Mouse (Mus musculus) cerebellum, postnatal 10 days (tissue): Measurements from ENCODE around the gene Atp7b.

Experiments
- DNase-seq, 2 experiments: peaks; one replicate each; pipeline ENCODE4 v3.0.0; 2021; ENCODE audit warnings: mixed read lengths in 2 of 2

Atp7b gene

GRCm38 (mm10) chr8:22059821-22060445 is at the start of gene Atp7b:
Gene Atp7b (minus strand): TSS chr8:22060305.
- DNase-seq = no peak

GRCm38 (mm10) chr8:22107020-22107419 is 46.9 kb upstream of the Atp7b start:
- DNase-seq = no peak

DNA sequence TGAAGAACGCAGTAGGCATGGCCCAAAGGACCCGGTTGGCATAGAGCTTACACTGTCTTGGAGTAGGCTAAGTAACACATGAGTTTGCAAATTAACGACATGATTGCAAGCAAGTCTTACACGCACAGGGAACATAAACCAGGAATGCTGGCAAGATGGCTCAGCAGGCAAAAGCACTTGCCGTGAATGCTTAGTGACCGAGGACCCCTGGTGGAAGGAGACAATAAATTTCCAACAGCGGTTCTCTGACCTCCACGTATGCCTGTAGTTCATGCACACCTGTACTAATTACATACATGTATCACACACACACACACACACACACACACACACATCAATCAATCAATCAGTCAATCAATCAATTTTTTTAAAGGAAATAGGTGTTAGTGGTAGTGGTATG is 31.5 kb upstream of the Atp7b start:
- peak; percentile 17 to 18 for DNase-seq

GRCm38 (mm10) chr8:22089226-22089625 is 29.1 kb upstream of the Atp7b start:
- DNase-seq = no peak

GRCm38 (mm10) chr8:22079313-22080007 is 19.4 kb upstream of the Atp7b start:
- DNase-seq = no peak

DNA sequence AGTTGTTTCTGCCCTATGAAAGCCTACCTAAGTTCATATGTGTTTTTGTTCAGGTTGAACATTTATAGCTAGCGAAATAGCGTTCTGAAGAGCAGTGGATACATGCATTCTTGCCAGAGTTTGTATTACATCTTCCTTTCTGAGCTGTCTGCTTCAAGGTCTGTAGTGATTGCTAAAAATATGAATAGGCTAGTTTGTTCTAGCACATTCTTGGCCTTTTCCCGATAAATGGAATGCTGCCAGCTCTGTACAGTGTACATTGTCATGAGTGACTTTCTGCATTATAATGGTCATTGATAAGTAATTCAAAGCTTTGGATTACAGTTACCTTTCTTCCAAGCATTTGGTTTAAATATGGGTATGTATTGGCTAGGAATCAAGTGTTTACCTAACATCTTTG is 1.0 kb upstream of the Atp7b start:
- peak; percentile 13 to 19 for DNase-seq

- DNase-seq = peak; percentile 98 to 99
Observed at GRCm38 (mm10) chr8:22060446-22060889, 363 bp upstream of the Atp7b start, which contains the start of gene Alg11. Gene Alg11 (plus strand): TSS chr8:22060721.

DNA sequence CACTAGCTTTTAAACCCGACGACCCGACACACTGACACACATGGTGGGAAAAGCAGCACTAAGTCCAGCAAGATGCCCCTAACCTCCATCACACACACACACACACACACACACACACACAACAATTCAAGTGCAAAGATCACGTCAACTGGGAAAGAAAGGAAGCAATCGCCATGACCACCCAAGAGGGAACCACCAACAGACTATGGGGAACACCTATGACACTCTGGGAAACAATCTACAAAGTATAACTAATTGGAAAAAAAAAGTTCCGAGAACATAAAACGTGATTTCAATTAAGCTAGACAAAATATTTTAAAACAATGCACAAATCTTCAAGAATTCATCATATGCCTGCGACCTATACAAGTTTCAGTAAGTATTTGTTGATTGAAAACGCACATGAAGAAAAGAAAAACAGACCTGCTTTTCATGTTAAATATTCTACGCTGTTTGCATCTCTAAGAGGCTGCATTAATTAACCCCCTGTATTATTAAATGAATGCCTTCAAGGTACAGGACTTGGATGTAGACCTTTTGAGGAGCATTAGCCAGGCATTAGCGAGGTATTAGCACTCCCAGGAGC is 859 bp downstream of the Atp7b start:
- peak in 1 of 2 experiments; percentile 4 for DNase-seq

DNA sequence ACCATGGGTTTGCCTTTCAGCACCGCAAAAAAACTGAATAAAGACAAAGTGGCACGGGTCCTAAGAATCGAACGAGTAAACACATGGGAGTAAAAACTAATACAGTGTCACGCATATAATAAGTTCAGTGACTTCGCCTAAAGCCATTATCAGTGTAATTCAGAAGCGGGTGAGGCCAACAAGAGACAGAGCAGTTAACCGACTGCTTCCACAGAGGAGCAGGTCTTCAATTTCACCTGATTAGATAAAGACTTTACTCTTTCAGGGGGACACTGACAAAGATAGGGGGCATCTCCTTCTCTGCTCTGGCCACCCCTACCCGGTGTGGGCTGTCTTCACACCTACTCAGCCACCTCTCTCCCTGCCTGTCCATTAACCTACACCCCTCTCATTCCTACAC is 1.7 kb downstream of the Atp7b start:
- no peak for DNase-seq

- DNase-seq = no peak
Observed at GRCm38 (mm10) chr8:22056850-22057249, 3.3 kb downstream of the Atp7b start.

- no peak for DNase-seq
Observed at GRCm38 (mm10) chr8:22055492-22055877, 4.6 kb downstream of the Atp7b start.

DNA sequence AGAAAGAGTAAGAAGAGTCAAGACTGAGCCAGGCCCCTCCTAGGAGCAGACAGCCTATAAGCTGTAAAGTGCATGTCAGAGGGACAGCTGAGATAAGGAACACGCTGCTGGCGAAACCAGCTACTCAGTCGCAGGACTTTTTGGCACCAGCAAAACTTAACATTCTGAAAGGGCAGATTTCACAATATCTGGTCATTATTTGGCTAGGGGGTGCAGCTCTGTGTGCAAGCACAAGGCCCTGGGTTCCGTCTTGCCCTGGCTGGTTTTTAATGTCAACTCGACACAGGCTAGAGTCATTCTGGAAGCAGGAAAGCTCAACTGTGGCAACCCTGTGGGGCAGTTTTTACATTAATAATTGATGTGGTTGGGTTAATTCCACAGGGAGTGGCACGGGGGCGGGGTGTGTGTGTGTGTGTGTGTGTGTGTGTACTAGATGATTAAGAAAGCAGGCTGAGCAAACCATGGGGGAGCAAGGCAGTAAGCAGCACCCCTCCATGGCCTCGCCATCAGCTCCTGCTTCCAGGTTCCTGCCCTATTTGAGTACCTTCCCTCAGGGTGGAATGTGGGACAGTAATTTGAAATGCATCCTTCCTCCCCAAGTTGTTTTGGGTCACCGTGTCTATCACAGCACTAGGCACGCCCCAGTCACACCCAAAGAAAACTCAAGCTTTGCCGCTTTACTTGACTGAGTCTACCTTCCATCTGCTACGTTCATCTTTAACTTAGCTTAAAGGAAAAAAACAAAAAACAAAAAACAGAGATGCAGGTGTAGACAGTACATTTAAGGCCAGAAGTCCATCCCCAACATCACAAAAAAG is 5.2 kb downstream of the Atp7b start:
- no peak for DNase-seq

- DNase-seq = peak; percentile 80 to 82
Observed at GRCm38 (mm10) chr8:22047699-22048464, 12.2 kb downstream of the Atp7b start.

GRCm38 (mm10) chr8:22043706-22044105 is 16.4 kb downstream of the Atp7b start:
- DNase-seq = no peak

- DNase-seq = no peak
Observed at GRCm38 (mm10) chr8:22042515-22042914, 17.6 kb downstream of the Atp7b start.

DNA sequence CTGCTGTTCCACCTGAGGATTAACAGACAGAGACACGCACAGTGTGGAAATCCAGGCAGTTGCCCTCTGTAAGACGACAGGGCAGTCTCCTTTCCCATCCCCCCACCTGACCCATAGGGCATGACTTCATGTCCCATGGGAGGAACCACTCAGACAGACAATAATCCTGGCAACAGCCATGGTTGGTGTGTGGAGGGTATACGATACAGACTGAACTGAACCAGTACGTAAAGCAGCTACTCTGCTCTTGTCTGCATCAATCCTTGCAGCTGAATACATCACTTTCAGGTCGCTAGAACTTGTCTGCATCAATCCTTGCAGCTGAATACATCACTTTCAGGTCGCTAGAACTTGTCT is 20.0 kb downstream of the Atp7b start:
- DNase-seq = no peak

- peak; percentile 8 to 9 for DNase-seq
Observed at GRCm38 (mm10) chr8:22039468-22040152, 20.5 kb downstream of the Atp7b start.

GRCm38 (mm10) chr8:22037022-22037421 is 23.1 kb downstream of the Atp7b start:
- DNase-seq = no peak

GRCm38 (mm10) chr8:22036137-22036536 is 24.0 kb downstream of the Atp7b start:
- DNase-seq = peak; percentile 11 to 23

GRCm38 (mm10) chr8:22030990-22031389 is 29.1 kb downstream of the Atp7b start:
- DNase-seq = no peak

DNA sequence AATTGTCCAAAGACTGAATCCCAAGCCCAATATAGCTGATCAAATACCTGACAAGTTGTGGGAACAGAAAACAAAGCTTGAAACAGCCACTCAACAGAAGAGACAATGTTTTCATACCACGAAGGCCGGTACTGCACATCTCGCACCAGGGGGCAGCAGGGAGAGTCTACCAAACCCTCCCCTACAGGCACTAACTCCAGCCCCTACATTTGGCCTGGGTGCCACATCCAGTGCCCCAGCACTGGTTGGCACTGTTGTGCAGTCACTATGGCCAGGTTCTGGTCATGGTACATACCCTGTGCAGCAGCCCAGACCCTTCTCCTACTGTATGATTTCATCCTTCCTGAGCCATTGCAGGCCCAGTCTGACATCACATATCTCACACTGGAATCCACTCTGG is 31.1 kb downstream of the Atp7b start:
- no peak for DNase-seq

DNA sequence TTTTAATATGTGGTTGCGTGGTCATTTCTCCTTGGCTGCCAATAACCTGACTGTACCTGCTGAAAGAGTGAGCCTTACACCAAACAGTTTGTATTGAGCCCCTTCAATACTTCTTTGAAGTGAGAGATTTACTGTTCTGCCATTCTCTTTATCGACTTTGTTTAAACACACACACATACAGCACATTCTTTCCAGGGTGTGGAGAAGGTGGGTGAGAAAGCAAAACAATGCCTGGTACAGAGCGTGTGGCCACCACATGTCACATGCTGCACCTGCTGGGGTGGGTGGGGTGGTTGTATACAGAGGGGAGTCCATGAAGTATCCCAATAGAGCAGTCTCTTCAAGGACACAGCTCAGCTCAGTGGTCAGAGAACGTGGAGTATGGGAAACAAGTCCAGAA is 34.9 kb downstream of the Atp7b start:
- DNase-seq = no peak
